Mouse (Mus musculus) retina, postnatal 7 days (tissue): ENCODE results near the gene Fam189a1.
A peak's percentile ranks its signal among the peaks of the same experiment; 100 is the strongest.

Experiments
- DNase-seq: peaks from one replicate; pipeline ENCODE4 v3.0.0-alpha.2; 2012; ENCODE audit warnings: low read depth, low spot score

Fam189a1 gene

DNA sequence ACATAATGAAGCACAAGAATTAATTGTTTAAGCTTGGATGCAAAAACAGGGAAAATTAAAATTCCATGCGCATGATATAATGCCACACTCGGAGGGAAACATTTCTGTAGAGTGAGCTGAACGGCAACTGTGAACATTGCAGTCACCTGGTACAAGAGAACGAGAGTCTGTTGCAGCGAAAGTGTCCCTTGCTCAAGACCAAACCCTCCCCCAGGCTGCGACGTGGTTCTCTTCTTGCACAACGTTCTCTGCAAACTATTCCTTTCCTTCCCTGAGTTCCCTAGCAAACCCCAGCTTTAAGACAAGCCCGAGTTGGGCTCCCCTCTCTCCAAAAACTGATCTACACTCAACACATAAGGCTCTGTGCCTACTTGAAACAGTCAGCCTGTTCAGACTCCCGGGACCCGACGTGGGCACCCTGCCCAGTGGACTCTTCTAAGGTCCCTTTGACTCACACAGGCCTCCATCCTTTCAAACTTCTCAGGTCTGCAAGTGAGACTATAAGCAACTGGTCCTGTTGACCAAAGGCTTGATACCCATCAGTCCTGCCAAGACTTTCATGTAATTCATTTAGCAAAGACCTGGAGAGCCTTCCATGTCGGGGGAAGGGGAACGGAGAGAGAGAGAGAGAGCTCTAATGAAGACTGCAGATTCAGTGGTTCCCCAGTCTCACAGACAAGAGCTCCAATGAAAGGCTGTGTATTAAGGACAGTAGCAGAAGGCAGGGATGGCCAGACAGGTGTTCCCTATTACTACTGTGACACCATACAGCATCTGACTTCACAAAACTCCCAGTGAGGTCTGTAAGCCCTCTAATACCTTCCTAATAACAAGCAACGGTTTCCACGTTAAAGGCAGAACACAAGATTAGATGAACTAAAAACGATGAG lies 51.9 kb downstream of the Fam189a1 start:
- no peak for DNase-seq

- DNase-seq, result no peak
Measured at GRCm38 (mm10) chr7:65101661-65102060, 54.7 kb downstream of the Fam189a1 start.

- no peak for DNase-seq
Measured at GRCm38 (mm10) chr7:65097708-65098107, 58.7 kb downstream of the Fam189a1 start.

DNA sequence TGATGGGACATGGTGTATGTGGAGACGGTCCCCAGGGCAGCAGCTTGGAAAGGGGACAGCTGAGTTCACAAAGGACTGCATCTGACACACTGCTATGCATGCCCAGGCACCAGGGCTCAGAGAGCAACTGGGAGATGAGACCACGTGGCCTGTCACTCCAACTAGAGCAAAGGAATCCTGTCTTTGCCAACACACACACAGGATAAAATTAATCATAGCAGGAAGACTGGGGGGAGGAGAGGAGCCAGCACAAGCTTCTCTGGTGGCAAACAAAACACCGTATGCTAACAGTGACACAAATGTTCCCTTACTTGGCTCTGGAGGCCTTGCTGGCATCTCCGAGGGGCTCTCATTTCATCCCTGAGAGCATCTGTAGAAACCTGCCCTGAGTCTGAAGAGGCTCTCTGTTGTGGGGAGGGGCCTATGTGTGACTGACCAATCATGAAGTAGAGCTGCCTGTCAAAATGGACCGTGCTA lies 60.7 kb downstream of the Fam189a1 start:
- no peak for DNase-seq

DNA sequence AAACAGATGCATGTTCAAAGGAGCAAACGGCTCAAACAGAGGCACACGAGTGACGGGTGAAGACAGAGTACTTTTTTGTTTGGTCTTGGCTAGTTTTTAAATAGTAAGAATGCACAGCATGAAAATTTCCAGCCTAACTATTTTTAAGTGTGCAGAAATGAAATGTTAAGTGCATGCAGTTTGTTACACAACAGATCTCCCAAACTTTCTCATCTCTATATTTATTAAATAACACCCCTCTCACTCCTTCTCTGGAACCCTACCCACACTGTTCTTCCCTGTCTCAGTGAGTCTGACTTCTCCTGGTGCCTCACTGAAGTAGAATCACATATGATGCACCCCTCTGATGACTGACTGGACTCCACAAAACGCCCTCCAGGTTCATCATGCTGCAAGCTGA lies 63.1 kb downstream of the Fam189a1 start:
- no peak for DNase-seq

DNA sequence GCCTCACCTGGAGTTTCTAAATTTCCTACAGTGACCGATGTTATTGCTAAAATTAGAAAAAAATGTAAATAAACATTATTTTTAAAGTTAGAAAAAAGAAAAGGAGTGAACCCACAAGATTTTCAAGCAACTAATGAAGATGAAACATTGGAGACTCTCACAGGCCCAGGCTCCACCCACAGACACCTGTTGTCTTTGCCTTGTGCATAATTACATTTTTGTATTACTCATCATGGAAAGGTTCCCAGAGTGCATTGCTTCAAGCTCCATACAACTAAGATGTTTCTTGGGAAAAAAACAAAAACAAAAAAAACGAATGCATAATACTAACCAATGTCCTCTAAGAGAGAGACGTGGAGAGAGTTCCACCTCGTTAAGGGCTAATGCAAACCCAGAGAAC lies 64.9 kb downstream of the Fam189a1 start:
- DNase-seq, result no peak

- no peak for DNase-seq
Measured at GRCm38 (mm10) chr7:65085972-65086371, 70.4 kb downstream of the Fam189a1 start.

- no peak for DNase-seq
Measured at GRCm38 (mm10) chr7:65082778-65083091, 73.6 kb downstream of the Fam189a1 start.

DNA sequence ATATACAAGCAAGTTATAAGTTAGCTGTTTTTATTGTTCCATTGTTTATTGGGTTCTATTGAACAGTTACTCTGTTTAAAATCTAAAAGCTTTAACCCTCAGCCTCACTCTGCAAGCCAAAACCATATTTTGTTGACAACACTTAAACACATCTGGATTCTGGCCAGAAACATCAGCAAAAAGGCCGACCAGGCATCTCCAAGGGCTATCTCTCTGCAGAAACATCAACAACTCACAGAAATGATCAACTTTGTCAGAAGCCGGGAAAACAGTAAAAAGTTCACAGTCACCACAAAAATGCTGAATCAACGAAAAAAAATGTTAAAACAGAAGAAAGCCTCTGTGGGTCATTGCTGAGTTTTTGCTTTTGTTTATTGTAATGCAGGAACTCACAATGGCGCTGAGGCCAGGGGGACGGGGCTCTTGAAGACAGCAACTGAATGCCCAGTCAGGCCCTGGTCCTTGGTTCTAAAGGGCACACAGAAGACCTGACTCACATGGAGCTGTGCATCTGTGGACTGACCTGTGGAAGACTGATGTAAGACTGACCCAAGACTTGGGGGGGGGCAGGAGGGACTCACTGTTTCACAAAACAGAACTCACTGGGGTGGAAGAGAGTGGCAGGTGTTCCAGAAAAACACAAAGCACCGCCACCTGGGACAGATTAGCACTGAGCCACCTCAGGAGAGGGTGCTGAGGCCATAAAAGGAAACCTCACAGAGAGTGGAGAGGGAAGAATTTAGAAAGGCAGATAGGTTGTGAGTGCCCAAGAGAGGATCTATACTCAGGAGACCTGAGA lies 74.2 kb downstream of the Fam189a1 start:
- DNase-seq, result no peak

GRCm38 (mm10) chr7:65076134-65076533 lies 80.2 kb downstream of the Fam189a1 start:
- no peak for DNase-seq

- no peak for DNase-seq
Measured at GRCm38 (mm10) chr7:65074194-65074593, 82.2 kb downstream of the Fam189a1 start.

DNA sequence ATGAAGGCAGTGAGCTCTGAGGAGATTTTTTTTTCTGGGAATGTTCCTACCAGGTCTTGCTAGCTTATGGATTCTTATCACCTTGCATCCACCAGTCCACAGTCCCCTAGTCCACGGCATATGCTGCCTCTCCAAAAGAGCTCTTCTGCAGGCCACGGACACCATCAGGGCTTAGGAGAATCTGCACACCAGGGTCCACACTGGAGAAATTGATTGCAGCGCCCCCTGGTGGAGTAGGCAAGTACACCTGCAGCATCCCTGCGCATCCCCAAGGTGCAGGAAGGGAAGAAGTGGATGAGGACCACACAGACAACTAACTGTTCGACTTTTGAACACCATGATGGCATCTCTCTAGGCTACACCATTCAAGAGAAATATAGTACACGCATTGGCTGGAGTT lies 82.8 kb downstream of the Fam189a1 start:
- peak; percentile 33 for DNase-seq

GRCm38 (mm10) chr7:65066211-65066610 lies 90.2 kb downstream of the Fam189a1 start:
- DNase-seq, result no peak

DNA sequence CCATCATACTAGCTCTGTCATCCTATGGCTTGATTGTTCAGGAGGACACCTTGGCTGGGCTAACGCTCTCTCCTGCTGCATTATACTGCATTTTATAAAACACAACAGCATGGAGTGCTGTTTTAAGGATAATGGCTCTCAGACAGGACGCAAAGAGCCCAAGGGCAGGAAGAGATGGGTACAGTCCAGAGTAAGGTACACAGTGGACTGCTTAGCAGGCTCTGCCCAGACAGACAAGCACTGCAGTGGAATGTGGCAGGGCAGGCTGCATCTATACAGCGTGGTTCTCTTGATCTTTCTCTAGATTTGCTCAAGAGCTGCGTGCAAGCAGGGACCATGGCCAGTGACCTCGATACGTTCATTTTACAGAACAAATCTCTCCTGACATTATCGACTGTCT lies 90.9 kb downstream of the Fam189a1 start:
- no peak for DNase-seq

- no peak for DNase-seq
Measured at GRCm38 (mm10) chr7:65064638-65065037, 91.7 kb downstream of the Fam189a1 start.

GRCm38 (mm10) chr7:65064096-65064495 lies 92.3 kb downstream of the Fam189a1 start:
- DNase-seq, result no peak

- DNase-seq, result no peak
Measured at GRCm38 (mm10) chr7:65060163-65060799, 96.1 kb downstream of the Fam189a1 start.

DNA sequence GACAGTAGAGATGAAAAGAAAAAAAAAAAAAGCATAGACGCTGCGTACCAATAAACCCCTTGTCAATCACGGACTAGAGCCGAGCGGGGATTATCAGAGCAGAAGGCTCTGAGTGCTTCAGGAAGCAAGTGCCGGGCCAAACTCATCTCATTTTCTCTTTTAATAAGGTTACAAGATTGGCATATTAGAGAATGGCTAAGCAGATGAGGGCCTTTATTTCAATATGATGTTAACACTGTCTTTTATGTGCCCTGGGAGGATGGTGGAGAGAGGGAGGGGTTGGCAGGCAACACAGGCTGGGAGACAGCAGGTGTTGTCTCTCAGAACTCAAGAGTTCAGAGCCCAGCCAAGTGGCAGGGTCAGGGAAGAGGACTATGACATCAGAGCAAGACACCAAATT lies 99.5 kb downstream of the Fam189a1 start:
- DNase-seq, result peak; percentile 6

DNA sequence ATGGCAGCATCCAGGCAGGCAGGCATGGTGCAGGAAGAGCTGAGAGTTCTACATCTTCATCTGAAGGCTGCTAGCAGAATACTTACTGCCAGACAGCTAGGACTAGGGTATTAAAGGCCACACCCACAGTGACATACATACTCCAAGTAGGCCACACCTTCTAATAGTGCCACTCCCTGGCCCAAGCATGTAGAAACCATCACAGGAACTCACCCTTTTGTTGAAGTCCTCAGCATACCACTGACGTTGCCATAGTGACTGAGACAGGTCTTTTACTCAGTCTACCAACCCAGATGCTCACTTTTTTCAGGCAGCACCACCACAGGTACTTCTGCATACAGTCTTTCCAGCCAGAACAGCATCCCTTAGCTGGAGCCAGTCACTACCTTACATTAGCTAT lies 104.4 kb downstream of the Fam189a1 start:
- DNase-seq, result no peak

GRCm38 (mm10) chr7:65049236-65049954 lies 107.0 kb downstream of the Fam189a1 start:
- no peak for DNase-seq

DNA sequence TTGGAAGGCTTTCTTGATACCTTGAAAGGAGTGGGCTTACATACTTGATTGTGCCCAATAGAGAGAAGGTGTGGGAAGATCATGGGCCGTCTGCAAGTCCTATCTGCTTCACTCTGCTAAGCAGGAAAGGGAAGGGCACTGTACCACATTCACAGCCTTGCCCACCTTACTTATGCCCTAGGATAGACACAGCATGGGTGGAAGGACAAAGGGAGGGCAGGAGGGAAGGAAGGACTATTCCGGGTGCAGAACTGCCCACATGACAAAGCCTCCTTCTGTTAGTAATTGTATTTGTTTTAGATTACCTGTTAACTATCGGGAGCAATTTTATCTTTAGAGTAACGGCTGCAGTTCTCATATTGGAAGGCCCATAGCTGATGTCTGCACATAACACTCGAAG lies 108.7 kb downstream of the Fam189a1 start:
- no peak for DNase-seq

DNA sequence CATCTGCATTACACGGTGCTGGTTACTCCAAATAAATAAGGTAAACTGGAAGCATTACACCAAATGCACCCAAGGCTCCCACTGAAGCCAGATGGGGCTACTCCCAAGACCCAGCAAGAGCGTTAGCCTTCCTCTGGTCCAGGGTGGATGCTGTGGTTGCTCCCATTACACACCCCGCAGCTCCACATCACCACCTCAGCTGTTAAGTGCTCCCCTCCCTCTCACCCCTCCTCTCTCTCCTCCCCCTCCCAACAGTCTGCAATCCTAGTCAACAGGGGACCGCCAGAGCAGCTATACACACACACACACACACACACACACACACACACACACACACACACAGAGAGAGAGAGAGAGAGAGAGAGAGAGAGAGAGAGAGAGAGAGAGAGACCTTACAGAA lies 109.7 kb downstream of the Fam189a1 start:
- DNase-seq, result no peak
